Mouse (Mus musculus): ENCODE results near the gene Leap2.

DNA sequence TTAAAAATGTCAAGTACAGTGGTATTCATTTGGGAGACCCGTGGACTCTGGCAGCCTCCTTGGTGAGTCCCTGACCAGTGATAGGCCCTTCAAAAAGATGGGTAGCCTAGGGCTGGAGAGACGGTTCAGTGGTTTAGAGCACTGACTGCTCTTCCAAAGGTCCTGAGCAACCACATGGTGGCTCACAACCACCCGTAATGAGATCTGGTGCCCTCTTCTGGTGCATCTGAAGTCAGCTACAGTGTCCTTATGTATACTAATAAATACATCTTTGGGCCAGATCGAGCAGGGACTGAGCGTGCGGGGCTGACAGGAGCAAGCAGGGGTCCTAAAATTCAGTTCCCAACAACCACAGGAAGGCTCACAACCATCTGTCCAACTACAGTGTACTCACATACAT, 20.9 kb upstream of the Leap2 start:
- TF ChIP-seq POLR2A (IDR thresholded peaks at IDR 0.05; ENCODE audit: insufficient read depth, low read depth, low read length): no peak
- peak; percentile 69 for TF ChIP-seq CTCF (IDR thresholded peaks at IDR 0.05)

All from heart, adult 2 months (tissue).